Mouse (Mus musculus): ENCODE measurements around the gene Clcnka. TPM values are rescaled to one million over a fixed set of nuclear protein-coding genes. Genes with fewer than 3 reads are reported as not detected.

The Clcnka gene
- polyA plus RNA-seq, 1 experiment from 2014 or later: not detected

GRCm38 (mm10) chr4:141391293-141391692 is 7.2 kb downstream of the Clcnka start:
- DNase-seq (ENCODE audit: low spot score) (no peak), ATAC-seq (replicated peaks; ENCODE audit: low FRiP score, low TSS enrichment, low read depth) (no peak)
- Histone ChIP-seq H3K4me2 (ENCODE audit: low read length) (no peak overlapping the region), H3K4me1 (replicated peaks; ENCODE audit: control insufficient read depth, insufficient read depth, low read length) (peaks cover 5% of the 10 kb centered on the region; the same call in 1 of the 2 replicates), H3K4me3 (ENCODE audit: low read depth, low read length) (no peak overlapping the region), H3K36me3 (ENCODE audit: control insufficient read depth, insufficient read depth, low read length) (no peaks in the 10 kb centered on the region), H3K9me3 (ENCODE audit: control insufficient read depth, low read length) (no peaks in the 10 kb centered on the region), H3K9ac (ENCODE audit: low read length) (no peak overlapping the region), H3K27ac (ENCODE audit: low read depth) (no peak overlapping the region), H3K27me3 (replicated peaks; ENCODE audit: control insufficient read depth, insufficient read depth, low read length) (no peaks in the 10 kb centered on the region)
- 81% methylated on average over 12 of the region's 12 CpGs for WGBS

- WGBS: 73% methylated on average over 18 of the region's 18 CpGs
- Histone ChIP-seq H3K9me3 (ENCODE audit: control insufficient read depth, low read length) (no peaks in the 10 kb centered on the region), H3K27ac (ENCODE audit: low read depth) (no peak overlapping the region), H3K4me2 (ENCODE audit: low read length) (no peak overlapping the region), H3K9ac (ENCODE audit: low read length) (no peak overlapping the region), H3K4me1 (replicated peaks; ENCODE audit: control insufficient read depth, insufficient read depth, low read length) (peaks cover under 1% of the 10 kb centered on the region; the same call in 1 of the 2 replicates), H3K27me3 (replicated peaks; ENCODE audit: control insufficient read depth, insufficient read depth, low read length) (peaks cover 2% of the 10 kb centered on the region; the same call in 1 of the 2 replicates), H3K36me3 (ENCODE audit: control insufficient read depth, insufficient read depth, low read length) (no peaks in the 10 kb centered on the region), H3K4me3 (ENCODE audit: low read depth, low read length) (no peak overlapping the region)
- DNase-seq (ENCODE audit: low spot score): no peak
- no peak for ATAC-seq (replicated peaks; ENCODE audit: low FRiP score, low TSS enrichment, low read depth)
Observed at GRCm38 (mm10) chr4:141389366-141390150, 9.0 kb downstream of the Clcnka start.

GRCm38 (mm10) chr4:141387933-141388332 is 10.6 kb downstream of the Clcnka start:
- no peak for DNase-seq (ENCODE audit: low spot score)
- 61% methylated on average over 5 of the region's 5 CpGs for WGBS
- no peak for ATAC-seq (replicated peaks; ENCODE audit: low FRiP score, low TSS enrichment, low read depth)

GRCm38 (mm10) chr4:141387093-141387784 is 11.3 kb downstream of the Clcnka start:
- H3K9me3 ChIP-seq (ENCODE audit: control insufficient read depth, low read length): no peaks in the 10 kb centered on the region
- H3K36me3 ChIP-seq (ENCODE audit: control insufficient read depth, insufficient read depth, low read length): no peaks in the 10 kb centered on the region
- no peak overlapping the region for H3K9ac ChIP-seq (ENCODE audit: low read length)
- H3K4me1 ChIP-seq (replicated peaks; ENCODE audit: control insufficient read depth, insufficient read depth, low read length): peaks cover 9% of the 10 kb centered on the region
- no peak overlapping the region for H3K4me2 ChIP-seq (ENCODE audit: low read length)
- no peak overlapping the region for H3K4me3 ChIP-seq (ENCODE audit: low read depth, low read length)
- 16% methylated on average over 5 of the region's 5 CpGs for WGBS
- H3K27me3 ChIP-seq (replicated peaks; ENCODE audit: control insufficient read depth, insufficient read depth, low read length): peaks cover 21% of the 10 kb centered on the region
- H3K27ac ChIP-seq (ENCODE audit: low read depth): no peak overlapping the region
- DNase-seq (ENCODE audit: low spot score) (peak; percentile 94), ATAC-seq (replicated peaks; ENCODE audit: low FRiP score, low TSS enrichment, low read depth) (peak; percentile 15; the same call in 1 of the 2 replicates)

More at GRCm38 (mm10) chr4:141387933-141388332, 10.6 kb downstream of the Clcnka start:
- peaks cover 16% of the 10 kb centered on the region for H3K27me3 ChIP-seq (replicated peaks; ENCODE audit: control insufficient read depth, insufficient read depth, low read length)
- H3K4me2 ChIP-seq (ENCODE audit: low read length): no peak overlapping the region
- no peaks in the 10 kb centered on the region for H3K36me3 ChIP-seq (ENCODE audit: control insufficient read depth, insufficient read depth, low read length)
- H3K9ac ChIP-seq (ENCODE audit: low read length): no peak overlapping the region
- peaks cover 2% of the 10 kb centered on the region; the same call in 1 of the 2 replicates for H3K4me1 ChIP-seq (replicated peaks; ENCODE audit: control insufficient read depth, insufficient read depth, low read length)
- H3K9me3 ChIP-seq (ENCODE audit: control insufficient read depth, low read length): no peaks in the 10 kb centered on the region
- H3K27ac ChIP-seq (ENCODE audit: low read depth): no peak overlapping the region
- no peak overlapping the region for H3K4me3 ChIP-seq (ENCODE audit: low read depth, low read length)

GRCm38 (mm10) chr4:141386150-141386549 is 12.4 kb downstream of the Clcnka start:
- ATAC-seq (replicated peaks; ENCODE audit: low FRiP score, low TSS enrichment, low read depth): no peak
- Histone ChIP-seq H3K4me2 (ENCODE audit: low read length) (no peak overlapping the region), H3K9ac (ENCODE audit: low read length) (no peak overlapping the region), H3K27ac (ENCODE audit: low read depth) (no peak overlapping the region), H3K4me1 (replicated peaks; ENCODE audit: control insufficient read depth, insufficient read depth, low read length) (peaks cover 11% of the 10 kb centered on the region), H3K36me3 (ENCODE audit: control insufficient read depth, insufficient read depth, low read length) (no peaks in the 10 kb centered on the region), H3K4me3 (ENCODE audit: low read depth, low read length) (no peak overlapping the region), H3K27me3 (replicated peaks; ENCODE audit: control insufficient read depth, insufficient read depth, low read length) (peaks cover 26% of the 10 kb centered on the region), H3K9me3 (ENCODE audit: control insufficient read depth, low read length) (no peaks in the 10 kb centered on the region)
- WGBS: 75% methylated on average over 7 of the region's 7 CpGs
- DNase-seq (ENCODE audit: low spot score): no peak

- no peak overlapping the region for H3K9ac ChIP-seq (ENCODE audit: low read length)
- peaks cover 32% of the 10 kb centered on the region for H3K27me3 ChIP-seq (replicated peaks; ENCODE audit: control insufficient read depth, insufficient read depth, low read length)
- no peak overlapping the region for H3K4me3 ChIP-seq (ENCODE audit: low read depth, low read length)
- no peak overlapping the region for H3K27ac ChIP-seq (ENCODE audit: low read depth)
- no peak overlapping the region for H3K4me2 ChIP-seq (ENCODE audit: low read length)
- H3K36me3 ChIP-seq (ENCODE audit: control insufficient read depth, insufficient read depth, low read length): no peaks in the 10 kb centered on the region
- H3K9me3 ChIP-seq (ENCODE audit: control insufficient read depth, low read length): no peaks in the 10 kb centered on the region
- H3K4me1 ChIP-seq (replicated peaks; ENCODE audit: control insufficient read depth, insufficient read depth, low read length): peaks cover 11% of the 10 kb centered on the region
- ATAC-seq (replicated peaks; ENCODE audit: low FRiP score, low TSS enrichment, low read depth): peak; percentile 34; the same call in 1 of the 2 replicates
- peak; percentile 81 for DNase-seq (ENCODE audit: low spot score)
- 0% methylated on average over 7 of the region's 7 CpGs for WGBS
Observed at GRCm38 (mm10) chr4:141385275-141385674, 13.2 kb downstream of the Clcnka start.

GRCm38 (mm10) chr4:141382406-141382805 is 16.1 kb downstream of the Clcnka start:
- Histone ChIP-seq H3K9ac (ENCODE audit: low read length) (peak overlapping the region; percentile 38), H3K4me3 (ENCODE audit: low read depth, low read length) (peak overlapping the region; percentile 28), H3K27me3 (replicated peaks; ENCODE audit: control insufficient read depth, insufficient read depth, low read length) (peaks cover 32% of the 10 kb centered on the region), H3K27ac (ENCODE audit: low read depth) (no peak overlapping the region), H3K9me3 (ENCODE audit: control insufficient read depth, low read length) (no peaks in the 10 kb centered on the region), H3K4me2 (ENCODE audit: low read length) (peak overlapping the region; percentile 78), H3K36me3 (ENCODE audit: control insufficient read depth, insufficient read depth, low read length) (no peaks in the 10 kb centered on the region), H3K4me1 (replicated peaks; ENCODE audit: control insufficient read depth, insufficient read depth, low read length) (peaks cover 11% of the 10 kb centered on the region)
- WGBS: under 1% methylated on average over 25 of the region's 25 CpGs
- DNase-seq (ENCODE audit: low spot score): peak; percentile 74
- peak; percentile 24; the same call in 1 of the 2 replicates for ATAC-seq (replicated peaks; ENCODE audit: low FRiP score, low TSS enrichment, low read depth)

GRCm38 (mm10) chr4:141379674-141380073 is 18.9 kb downstream of the Clcnka start:
- DNase-seq (ENCODE audit: low spot score): no peak
- WGBS: 69% methylated on average over 8 of the region's 8 CpGs
- Histone ChIP-seq H3K4me2 (ENCODE audit: low read length) (no peak overlapping the region), H3K4me1 (replicated peaks; ENCODE audit: control insufficient read depth, insufficient read depth, low read length) (peaks cover 11% of the 10 kb centered on the region; the same call in 1 of the 2 replicates), H3K36me3 (ENCODE audit: control insufficient read depth, insufficient read depth, low read length) (no peaks in the 10 kb centered on the region), H3K9ac (ENCODE audit: low read length) (no peak overlapping the region), H3K9me3 (ENCODE audit: control insufficient read depth, low read length) (no peaks in the 10 kb centered on the region), H3K27ac (ENCODE audit: low read depth) (no peak overlapping the region), H3K4me3 (ENCODE audit: low read depth, low read length) (no peak overlapping the region), H3K27me3 (replicated peaks; ENCODE audit: control insufficient read depth, insufficient read depth, low read length) (peaks cover 32% of the 10 kb centered on the region)
- no peak for ATAC-seq (replicated peaks; ENCODE audit: low FRiP score, low TSS enrichment, low read depth)
